Mouse (Mus musculus) embryo, embryonic 9.5 days (tissue): ENCODE measurements around the gene Agps.
"Not testable (repeated sequence)": the region's sequence is repeated elsewhere in the genome, so short reads cannot be mapped to it uniquely, and the experiment has no call there.

Experiments
- DNase-seq: peaks from one replicate; pipeline ENCODE4 v3.0.0-alpha.2; 2017; ENCODE audit errors: extremely low spot score

Agps gene

GRCm38 (mm10) chr2:75929786-75930444, 97.9 kb downstream of the Agps start:
- DNase-seq = no peak

- DNase-seq = no peak
Observed at GRCm38 (mm10) chr2:75930941-75931340, 99.0 kb downstream of the Agps start.

- DNase-seq = no peak
Observed at GRCm38 (mm10) chr2:75933541-75933940, 101.6 kb downstream of the Agps start.

GRCm38 (mm10) chr2:75936685-75937084, 104.7 kb downstream of the Agps start:
- DNase-seq = not testable (repeated sequence)

GRCm38 (mm10) chr2:75937520-75938116, 105.6 kb downstream of the Agps start:
- not testable (repeated sequence) for DNase-seq

- peak; percentile 83 for DNase-seq
Observed at GRCm38 (mm10) chr2:75938117-75939063, 106.4 kb downstream of the Agps start, which contains the start of gene Ttc30b. TSS of gene Ttc30b (minus strand) at chr2:75938585.

- DNase-seq = no peak
Observed at GRCm38 (mm10) chr2:75950685-75951084, 118.7 kb downstream of the Agps start.

- no peak for DNase-seq
Observed at GRCm38 (mm10) chr2:75953320-75953719, 121.3 kb downstream of the Agps start.

GRCm38 (mm10) chr2:75955709-75956108, 123.7 kb downstream of the Agps start:
- no peak for DNase-seq

- peak; percentile 27 for DNase-seq
Observed at GRCm38 (mm10) chr2:75959183-75959849, 127.3 kb downstream of the Agps start.

GRCm38 (mm10) chr2:75959850-75960365, 127.9 kb downstream of the Agps start:
- peak; percentile 54 for DNase-seq

- peak; percentile 58 for DNase-seq
Observed at GRCm38 (mm10) chr2:75960366-75961330, 128.7 kb downstream of the Agps start.

- no peak for DNase-seq
Observed at GRCm38 (mm10) chr2:75963211-75963840, 131.3 kb downstream of the Agps start.

- DNase-seq = no peak
Observed at GRCm38 (mm10) chr2:75964051-75964450, 132.1 kb downstream of the Agps start.

- DNase-seq = peak; percentile 66
Observed at GRCm38 (mm10) chr2:75964512-75964911, 132.5 kb downstream of the Agps start.

GRCm38 (mm10) chr2:75964972-75965371, 133.0 kb downstream of the Agps start:
- peak; percentile 70 for DNase-seq

GRCm38 (mm10) chr2:75974131-75974530, 142.2 kb downstream of the Agps start:
- no peak for DNase-seq

GRCm38 (mm10) chr2:75976070-75976469, 144.1 kb downstream of the Agps start:
- DNase-seq = not testable (repeated sequence)

- peak; percentile 42 for DNase-seq
Observed at GRCm38 (mm10) chr2:75977752-75978368, 145.9 kb downstream of the Agps start, which contains the start of gene Ttc30a2. TSS of gene Ttc30a2 (minus strand) at chr2:75978170.
